Mouse (Mus musculus) C2C12 (cell line): ENCODE results near the gene Rpl3. TPM values are rescaled to one million over a fixed set of nuclear protein-coding genes. Genes with fewer than 3 reads are reported as not detected.

Experiments used
- H3K27me3 ChIP-seq: one replicate; pipeline ENCODE4 v1.6.1; 2011; ENCODE audit not compliant: control insufficient read depth, insufficient read depth, insufficient read length
- H3K36me3 ChIP-seq: one replicate; pipeline ENCODE4 v1.6.1; 2011; ENCODE audit not compliant: control insufficient read depth, insufficient read depth
- H3K4me3 ChIP-seq: one replicate; pipeline ENCODE4 v1.5.1; 2011; ENCODE audit warnings: mild to moderate bottlenecking, control low read depth; ENCODE audit not compliant: poor library complexity, insufficient read depth, severe bottlenecking
- H3K79me2 ChIP-seq: one replicate; pipeline ENCODE4 v1.6.1; 2011; ENCODE audit not compliant: control insufficient read depth, insufficient read depth
- H3K79me3 ChIP-seq: one replicate; pipeline ENCODE4 v1.6.1; 2011; ENCODE audit warnings: low read depth, control low read depth
- H3ac ChIP-seq: one replicate; pipeline ENCODE3; 2011; ENCODE audit warnings: low read depth; ENCODE audit not compliant: control insufficient read depth, insufficient read length
- CEBPB ChIP-seq: IDR thresholded peaks from one replicate; pipeline ENCODE4 v1.6.1; 2011; ENCODE audit warnings: low read depth, mild to moderate bottlenecking, control low read depth, moderate library complexity
- CTCF ChIP-seq: IDR thresholded peaks from one replicate; pipeline ENCODE4 v1.5.1; 2011; ENCODE audit not compliant: control insufficient read depth, insufficient read depth, insufficient read length
- FOSL1 ChIP-seq: IDR thresholded peaks from one replicate; pipeline ENCODE4 v1.8.0; 2011; ENCODE audit warnings: mild to moderate bottlenecking, low read length; ENCODE audit not compliant: poor library complexity, insufficient read depth, severe bottlenecking
- MAX ChIP-seq: IDR thresholded peaks from one replicate; pipeline ENCODE4 v1.6.1; 2011; ENCODE audit warnings: mild to moderate bottlenecking, control low read depth
- MYOD1 ChIP-seq: IDR thresholded peaks from one replicate; pipeline ENCODE4 v1.6.1; 2011; ENCODE audit warnings: low read depth; ENCODE audit not compliant: control insufficient read depth, insufficient read length
- MYOG ChIP-seq: IDR thresholded peaks from one replicate; pipeline ENCODE4 v1.6.1; 2011; ENCODE audit not compliant: control insufficient read depth, insufficient read length; ENCODE audit errors: extremely low read depth
- USF1 ChIP-seq: IDR thresholded peaks from one replicate; pipeline ENCODE4 v1.6.1; 2011; ENCODE audit warnings: low read depth, mild to moderate bottlenecking, control low read depth, moderate library complexity
- microRNA-seq: library from miRNA; unstranded; fragments of <30 nt; microRNA quantifications from one replicate; pipeline ENCODE4, GENCODE M21; 2019; ENCODE audit warnings: borderline microRNAs expressed
- polyA plus RNA-seq: library from polyadenylated mRNA; unstranded; fragments of >200 nt; fragmentation: generic; extraction: Trizol; gene quantifications from one replicate; pipeline ENCODE4 v1.2.1, GENCODE M21; 2012; ENCODE audit warnings: missing spikeins

Gene Rpl3
- polyA plus RNA-seq, 1 experiment: 1,181 TPM

DNA sequence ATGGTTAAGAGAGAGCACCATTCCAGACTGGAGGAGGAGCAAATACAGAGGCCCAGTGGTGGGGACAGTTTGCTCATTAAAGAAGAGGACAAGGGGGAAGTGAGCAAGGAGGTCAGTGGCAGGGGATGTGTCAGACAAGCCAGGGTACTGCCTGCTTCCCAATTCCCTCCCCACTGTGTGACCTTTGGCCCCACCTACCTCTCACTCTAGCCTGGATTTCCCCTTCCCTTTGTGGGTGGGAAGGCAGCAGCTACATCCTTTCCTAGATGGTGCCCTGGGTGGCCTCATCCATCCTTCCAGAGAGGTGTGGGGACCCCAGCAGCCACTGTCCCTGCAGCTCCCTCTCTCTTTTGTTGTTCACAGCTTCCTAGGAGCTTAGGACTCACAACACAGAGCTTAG lies 56.8 kb downstream of the Rpl3 start:
- Histone ChIP-seq H3ac (no peak overlapping the region), H3K36me3 (no peaks in the 10 kb centered on the region), H3K79me3 (no peaks in the 10 kb centered on the region), H3K4me3 (no peak overlapping the region), H3K27me3 (no peaks in the 10 kb centered on the region), H3K79me2 (no peaks in the 10 kb centered on the region)
- TF ChIP-seq CEBPB: no peak
- TF ChIP-seq FOSL1: no peak
- no peak for TF ChIP-seq CTCF
- TF ChIP-seq USF1: no peak
- no peak for TF ChIP-seq MAX
- TF ChIP-seq MYOG: no peak
- no peak for TF ChIP-seq MYOD1

DNA sequence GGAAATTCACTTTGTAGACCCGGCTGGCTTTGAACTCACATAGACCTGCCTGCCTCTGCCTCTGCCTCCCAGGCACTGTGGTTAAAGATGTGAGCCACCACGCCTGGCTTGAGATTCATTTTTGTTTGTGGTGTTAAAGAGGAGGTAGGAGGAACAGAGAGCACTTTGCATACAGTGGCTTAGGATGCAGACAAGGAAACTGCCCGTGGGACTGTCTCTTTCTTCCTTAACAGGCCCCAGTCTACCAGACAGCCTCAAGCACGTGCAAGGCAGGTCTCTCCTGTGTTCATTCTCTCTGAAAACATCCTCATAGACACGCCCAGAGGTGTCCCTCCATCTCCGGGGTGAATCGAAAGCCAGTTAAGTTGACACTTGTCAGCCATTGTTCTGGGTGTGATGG lies 57.3 kb downstream of the Rpl3 start:
- no peak overlapping the region for H3K4me3 ChIP-seq
- TF ChIP-seq MYOG (no peak), MAX (no peak), CTCF (no peak), FOSL1 (no peak), CEBPB (no peak), MYOD1 (no peak), USF1 (no peak)
- H3K79me2 ChIP-seq: no peaks in the 10 kb centered on the region
- H3K79me3 ChIP-seq: no peaks in the 10 kb centered on the region
- no peaks in the 10 kb centered on the region for H3K36me3 ChIP-seq
- H3ac ChIP-seq: no peak overlapping the region
- H3K27me3 ChIP-seq: no peaks in the 10 kb centered on the region

GRCm38 (mm10) chr15:80031133-80031532 lies 60.5 kb downstream of the Rpl3 start:
- H3K79me2 ChIP-seq: no peaks in the 10 kb centered on the region
- H3K27me3 ChIP-seq: no peaks in the 10 kb centered on the region
- no peaks in the 10 kb centered on the region for H3K79me3 ChIP-seq
- H3K36me3 ChIP-seq: no peaks in the 10 kb centered on the region
- no peak overlapping the region for H3K4me3 ChIP-seq
- H3ac ChIP-seq: no peak overlapping the region
- TF ChIP-seq CEBPB (no peak), FOSL1 (no peak), MYOD1 (no peak), CTCF (no peak), MYOG (no peak), MAX (no peak), USF1 (no peak)

GRCm38 (mm10) chr15:80030399-80030798 lies 61.3 kb downstream of the Rpl3 start:
- Histone ChIP-seq H3K27me3 (no peaks in the 10 kb centered on the region), H3K79me2 (no peaks in the 10 kb centered on the region), H3K36me3 (no peaks in the 10 kb centered on the region), H3K79me3 (no peaks in the 10 kb centered on the region), H3K4me3 (no peak overlapping the region), H3ac (no peak overlapping the region)
- no peak for TF ChIP-seq MAX
- no peak for TF ChIP-seq USF1
- no peak for TF ChIP-seq MYOD1
- no peak for TF ChIP-seq FOSL1
- no peak for TF ChIP-seq MYOG
- no peak for TF ChIP-seq CTCF
- TF ChIP-seq CEBPB: no peak

DNA sequence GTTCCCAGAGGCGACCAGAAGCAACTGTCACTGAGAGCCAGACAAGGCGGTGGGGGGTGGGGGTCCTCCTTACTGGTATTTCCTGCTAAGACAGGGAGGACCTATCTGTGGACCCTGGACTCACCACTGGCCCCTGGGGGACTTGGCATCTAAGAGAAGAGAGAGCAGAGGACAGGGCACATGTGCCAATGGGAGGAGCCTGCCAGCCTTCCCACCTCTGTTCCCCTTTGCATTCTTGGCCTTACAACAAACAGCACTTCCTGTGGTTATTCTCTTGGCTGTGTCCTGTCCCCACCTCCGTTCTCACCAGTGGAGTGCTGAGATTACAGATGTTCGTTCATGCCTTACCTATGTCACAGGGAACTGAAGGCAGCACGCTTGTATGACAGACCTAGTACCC lies 62.8 kb downstream of the Rpl3 start:
- Histone ChIP-seq H3K79me3 (no peaks in the 10 kb centered on the region), H3K79me2 (no peaks in the 10 kb centered on the region), H3K27me3 (no peaks in the 10 kb centered on the region), H3K36me3 (no peaks in the 10 kb centered on the region), H3ac (no peak overlapping the region), H3K4me3 (no peak overlapping the region)
- TF ChIP-seq MYOD1: no peak
- TF ChIP-seq CTCF: no peak
- no peak for TF ChIP-seq USF1
- TF ChIP-seq CEBPB: no peak
- TF ChIP-seq FOSL1: no peak
- TF ChIP-seq MAX: no peak
- no peak for TF ChIP-seq MYOG

Small RNAs within 50 kb of the gene (microRNA-seq; reads per million reads assigned to microRNA genes)
- gene Snord43: 61.3 reads per million, percentile 71 among the genes with 10 or more reads in this experiment

Other genes starting within 250 kb of the Rpl3 start
- gene Apobec3, start 200.2 kb downstream of the Rpl3 start, polyA plus RNA-seq: 24.0 TPM
- 5.9 TPM for gene Cbx7, start 120.7 kb downstream of the Rpl3 start, polyA plus RNA-seq
- gene Pdgfb, start 76.9 kb downstream of the Rpl3 start, polyA plus RNA-seq: 27.2 TPM
- 7.9 TPM for gene Syngr1, start 534 bp downstream of the Rpl3 start, polyA plus RNA-seq
- 30.2 TPM for gene Tab1, start 41.3 kb upstream of the Rpl3 start, polyA plus RNA-seq
- gene Mgat3, start 81.9 kb upstream of the Rpl3 start, polyA plus RNA-seq: 19.2 TPM
- 27.3 TPM for gene Mief1, start 142.2 kb upstream of the Rpl3 start, polyA plus RNA-seq
- not detected for gene AC140267.1, start 144.0 kb upstream of the Rpl3 start, polyA plus RNA-seq
- gene Atf4, start 163.3 kb upstream of the Rpl3 start, polyA plus RNA-seq: 507 TPM
- 223 TPM for gene Rps19bp1, start 172.4 kb upstream of the Rpl3 start, polyA plus RNA-seq
- not detected for gene Cacna1i, start 195.4 kb upstream of the Rpl3 start, polyA plus RNA-seq